Mouse (Mus musculus): ENCODE measurements around the gene Mtrex. TPM values are rescaled to one million over a fixed set of nuclear protein-coding genes. Genes with fewer than 3 reads are reported as not detected.

Mtrex gene
- polyA plus RNA-seq (2014; fragmentation: Illumina TruSeq; extraction: RNeasy Lipid Tissue Mini Kit (QIAGEN cat#74804); ENCODE audit: low read depth, low replicate concordance), result 122 TPM

GRCm38 (mm10) chr13:112927287-112928001, at the start of gene Mtrex, which contains the start of gene Dhx29:
Gene Mtrex (minus strand): TSS chr13:112927398.
Gene Dhx29 (plus strand): TSS chr13:112927454.

Other genes with a start within 250 kb of the Mtrex start
- gene Plpp1, start 126.6 kb downstream of the Mtrex start, polyA plus RNA-seq (2014; fragmentation: Illumina TruSeq; extraction: RNeasy Lipid Tissue Mini Kit (QIAGEN cat#74804); ENCODE audit: low read depth, low replicate concordance), result 735 TPM
- gene Dhx29, start 56 bp upstream of the Mtrex start, polyA plus RNA-seq (2014; fragmentation: Illumina TruSeq; extraction: RNeasy Lipid Tissue Mini Kit (QIAGEN cat#74804); ENCODE audit: low read depth, low replicate concordance), result 50.7 TPM
- not detected for gene Ccno, start 60.4 kb upstream of the Mtrex start, polyA plus RNA-seq (2014; fragmentation: Illumina TruSeq; extraction: RNeasy Lipid Tissue Mini Kit (QIAGEN cat#74804); ENCODE audit: low read depth, low replicate concordance)
- gene Mcidas, start 66.4 kb upstream of the Mtrex start, polyA plus RNA-seq (2014; fragmentation: Illumina TruSeq; extraction: RNeasy Lipid Tissue Mini Kit (QIAGEN cat#74804); ENCODE audit: low read depth, low replicate concordance), result not detected
- not detected for gene Cdc20b, start 107.7 kb upstream of the Mtrex start, polyA plus RNA-seq (2014; fragmentation: Illumina TruSeq; extraction: RNeasy Lipid Tissue Mini Kit (QIAGEN cat#74804); ENCODE audit: low read depth, low replicate concordance)
- 309 TPM for gene Gpx8, start 119.0 kb upstream of the Mtrex start, polyA plus RNA-seq (2014; fragmentation: Illumina TruSeq; extraction: RNeasy Lipid Tissue Mini Kit (QIAGEN cat#74804); ENCODE audit: low read depth, low replicate concordance)
- 5.0 TPM for gene Gzma, start 173.6 kb upstream of the Mtrex start, polyA plus RNA-seq (2014; fragmentation: Illumina TruSeq; extraction: RNeasy Lipid Tissue Mini Kit (QIAGEN cat#74804); ENCODE audit: low read depth, low replicate concordance)